Mouse (Mus musculus): Measurements from ENCODE around the gene Fra10ac1. TPM values are rescaled to one million over a fixed set of nuclear protein-coding genes. Genes with fewer than 3 reads are reported as not detected.

Gene Fra10ac1
- polyA plus RNA-seq (2012; rRNA removed): 38.2 and 53.9 TPM in 2 replicates

DNA sequence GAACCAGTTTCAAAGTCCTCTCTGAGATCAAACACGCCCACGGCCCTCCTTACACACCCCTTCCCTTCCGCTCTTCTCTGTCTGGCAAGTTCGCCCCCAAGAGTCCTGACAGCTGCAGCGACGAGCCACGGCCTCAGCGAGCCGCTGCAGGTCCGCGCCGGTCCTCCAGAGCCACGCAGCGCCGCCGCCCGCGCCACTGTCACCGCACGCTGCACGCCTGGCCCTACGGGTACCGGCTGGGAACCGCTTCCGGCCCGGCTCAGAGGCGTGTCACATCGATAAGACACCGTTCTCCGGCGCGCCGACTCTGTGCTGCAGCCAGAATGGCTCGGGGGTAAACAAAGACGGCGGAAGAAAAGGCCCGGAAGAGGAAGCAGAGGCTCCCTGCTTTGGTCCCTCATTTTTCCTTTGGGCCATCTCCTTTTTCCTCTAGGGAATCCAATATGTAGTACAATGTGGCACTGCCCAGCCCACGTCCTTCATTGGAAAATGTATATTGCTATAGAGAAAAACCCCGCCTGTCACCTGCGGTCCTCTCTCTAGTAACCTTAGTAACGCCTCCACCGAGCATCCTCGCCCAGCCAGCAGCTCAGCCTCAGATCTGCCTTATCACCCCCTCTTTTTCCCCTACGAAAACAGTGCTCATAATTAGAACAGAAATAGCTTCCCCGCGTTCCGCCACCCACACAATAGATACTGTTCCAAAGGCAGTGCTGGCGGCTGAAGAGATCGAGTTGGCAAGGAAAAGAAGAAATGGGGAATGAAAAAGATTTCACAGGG lies at the start of gene Fra10ac1:
Gene Fra10ac1 (minus strand): TSS at position 252 of the 780 bp plus-strand sequence.

GRCm38 (mm10) chr19:38264505-38265500 lies 40.8 kb upstream of the Fra10ac1 start, which contains the start of gene Lgi1:
Gene Lgi1, plus strand, starts transcription at chr19:38264536.

Other genes starting within 250 kb of the Fra10ac1 start
- 5.8 and 10.6 TPM in 2 replicates for gene Myof, start 180.6 kb downstream of the Fra10ac1 start, polyA plus RNA-seq (2012; rRNA removed)
- gene Cep55, start 169.1 kb downstream of the Fra10ac1 start, polyA plus RNA-seq (2012; rRNA removed): 44.7 and 61.9 TPM in 2 replicates
- 0.17 and 0.20 TPM in 2 replicates for gene Ffar4, start 127.1 kb downstream of the Fra10ac1 start, polyA plus RNA-seq (2012; rRNA removed)
- gene Rbp4, start 98.9 kb downstream of the Fra10ac1 start, polyA plus RNA-seq (2012; rRNA removed): 29.2 and 93.5 TPM in 2 replicates
- gene Pde6c, start 91.4 kb downstream of the Fra10ac1 start, polyA plus RNA-seq (2012; rRNA removed): 0.20 and 0.48 TPM in 2 replicates
- 1.1 and 2.1 TPM in 2 replicates for gene Lgi1, start 40.4 kb upstream of the Fra10ac1 start, polyA plus RNA-seq (2012; rRNA removed)
- gene Slc35g1, start 171.8 kb upstream of the Fra10ac1 start, polyA plus RNA-seq (2012; rRNA removed): 3.8 and 4.1 TPM in 2 replicates